Mouse (Mus musculus): ENCODE data around the gene ccdc198.

DNA sequence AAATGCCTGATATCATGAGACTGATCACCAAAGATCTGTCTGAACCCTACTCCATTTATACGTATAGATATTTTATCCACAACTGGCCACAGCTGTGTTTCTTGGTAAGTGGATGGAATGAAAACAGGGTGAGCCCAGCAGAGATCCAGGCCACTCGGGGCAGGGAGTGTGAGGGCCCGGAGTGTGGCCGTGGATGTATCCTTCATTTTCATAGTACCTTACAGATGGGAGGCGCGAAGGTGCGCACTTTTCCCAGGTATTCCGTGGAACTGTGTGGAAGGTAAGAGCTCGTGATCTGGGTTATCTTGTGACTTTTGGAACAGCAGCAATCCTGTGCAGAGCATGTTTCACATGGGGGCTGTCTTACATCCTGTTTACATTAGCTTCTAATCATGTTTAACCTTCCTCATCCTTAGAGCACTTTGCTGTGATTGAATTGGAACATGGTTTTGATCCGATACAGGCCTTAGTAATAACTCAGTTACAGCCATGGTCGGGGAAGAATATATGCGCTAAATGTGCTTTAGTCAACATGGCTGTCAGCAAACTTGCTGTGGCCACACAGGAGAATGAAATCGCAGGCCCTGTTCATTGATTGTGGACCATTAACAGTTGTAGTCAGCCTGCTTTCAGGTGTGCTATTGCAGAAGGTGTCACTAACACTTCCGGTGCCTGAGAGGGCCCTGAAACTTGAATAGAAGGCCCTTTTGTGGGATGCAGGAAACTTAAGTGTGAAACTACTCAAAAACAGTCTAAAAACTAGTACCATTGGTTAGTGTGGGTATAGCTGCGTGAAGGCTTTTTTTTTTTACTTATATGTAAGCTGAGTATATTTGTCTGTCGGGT is 71.8 kb downstream of the ccdc198 start:
- TF ChIP-seq CTCF (IDR thresholded peaks at IDR 0.05; ENCODE audit: borderline replicate concordance, insufficient read depth, low read depth, low read length) (no peak), POLR2A (IDR thresholded peaks at IDR 0.05; ENCODE audit: borderline replicate concordance, insufficient read depth, low read length) (no peak)
